Mouse (Mus musculus) pancreas, adult 10 weeks (tissue): ENCODE measurements around the gene Birc6. TPM values are rescaled to one million over a fixed set of nuclear protein-coding genes. Genes with fewer than 3 reads are reported as not detected.

ENCODE experiments used
- polyA plus RNA-seq: library from polyadenylated mRNA; stranded (reverse); fragments of 350-450 nt; fragmentation: Illumina TruSeq; extraction: RNeasy Lipid Tissue Mini Kit (QIAGEN cat#74804); gene quantifications from one replicate; pipeline ENCODE4 v1.2.3, GENCODE M21; 2015; ENCODE audit warnings: low read depth, low replicate concordance; ENCODE audit not compliant: insufficient read depth

Gene Birc6
- polyA plus RNA-seq: 23.5 TPM

GRCm38 (mm10) chr17:74527729-74528607, at the start of gene Birc6:
Gene Birc6 (plus strand): TSS chr17:74528295.

GRCm38 (mm10) chr17:74489024-74489900, 38.8 kb upstream of the Birc6 start, which contains the start of gene Yipf4:
Gene Yipf4 (plus strand): TSS chr17:74489493.

GRCm38 (mm10) chr17:74717618-74718151, 189.6 kb downstream of the Birc6 start, which contains the start of gene Ttc27:
Gene Ttc27 (plus strand): TSS chr17:74717732.

Other genes with a start within 250 kb of the Birc6 start
- gene Memo1, start 232.8 kb upstream of the Birc6 start, polyA plus RNA-seq: 6.9 TPM
- gene Dpy30, start 204.4 kb upstream of the Birc6 start, polyA plus RNA-seq: 10.4 TPM
- gene Spast, start 189.3 kb upstream of the Birc6 start, polyA plus RNA-seq: 4.0 TPM
- 8.1 TPM for gene Slc30a6, start 132.7 kb upstream of the Birc6 start, polyA plus RNA-seq
- 0.22 TPM for gene Nlrc4, start 69.2 kb upstream of the Birc6 start, polyA plus RNA-seq
- gene Yipf4, start 38.8 kb upstream of the Birc6 start, polyA plus RNA-seq: 9.6 TPM
- gene Ttc27, start 189.4 kb downstream of the Birc6 start, polyA plus RNA-seq: 10.0 TPM